Comparison of ENCODE assay signal across 11 mouse cellular contexts in the genomic region with DNA sequence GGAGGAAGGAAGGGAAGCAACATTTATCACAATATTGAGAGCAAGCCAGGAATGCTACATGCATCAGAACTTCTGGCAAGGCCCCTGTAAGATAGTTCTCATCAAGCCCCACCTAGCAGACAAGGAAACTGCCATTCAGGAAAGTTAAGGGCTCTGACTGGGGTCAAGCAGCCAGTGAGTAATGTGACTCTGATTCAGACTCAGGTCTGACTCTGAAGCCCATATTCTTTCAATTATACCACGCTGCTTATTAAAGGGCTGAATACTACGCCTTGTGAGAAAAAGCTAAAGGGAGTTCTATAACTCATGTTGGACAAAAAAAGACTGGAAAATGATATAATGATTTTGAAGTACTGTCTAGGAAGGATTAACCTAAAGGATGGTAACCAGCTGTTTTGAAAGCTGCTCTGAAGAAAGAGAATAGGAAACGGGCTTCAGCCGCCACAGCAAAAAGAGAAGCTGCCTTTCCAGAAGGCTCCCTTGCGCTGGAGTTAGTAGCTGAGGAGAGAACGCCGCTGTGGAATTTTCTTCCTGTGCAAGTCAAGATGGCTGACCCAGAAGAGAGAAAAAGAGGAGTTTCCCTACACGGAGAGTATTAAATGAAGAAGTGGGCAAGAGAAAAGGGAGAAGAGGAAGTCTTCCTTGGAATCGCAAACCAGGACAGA.
DNase-seq lines count a peak whose midpoint lies in the region; ATAC-seq lines count a peak whose summit lies in the region.
"Had no signal": no experiment of that assay in that cellular context is flagged by ENCODE, and none has a peak within 500 bp of the region (broad histone marks: within the 10 kb centered on the region; RNA-seq: fewer than 3 reads in every experiment).

No protein-coding gene starts in this region.

- WGBS in heart, embryonic 12.5 days, result 67% methylated on average over 9 of the region's 9 CpGs
- 44% methylated on average over 9 of the region's 9 CpGs for WGBS in lung, embryonic 15.5 days
- 36% methylated on average over 9 of the region's 9 CpGs for WGBS in intestine, embryonic 15.5 days

- no peaks in the 10 kb centered on the region for H3K9me3 ChIP-seq in heart, embryonic 12.5 days (replicated peaks)
- H3K9me3 ChIP-seq in lung, embryonic 15.5 days, result no peaks in the 10 kb centered on the region
- no peaks in the 10 kb centered on the region for H3K9me3 ChIP-seq in intestine, embryonic 15.5 days

- ATAC-seq in heart, embryonic 12.5 days (ENCODE audit: insufficient number of reproducible peaks, low FRiP score), result no peak
- no peak for ATAC-seq in lung, embryonic 15.5 days (ENCODE audit: borderline replicate concordance, extremely low read depth, low FRiP score, low TSS enrichment)
- peak; percentile 48 for ATAC-seq in intestine, embryonic 15.5 days
- ATAC-seq: lung, postnatal 0 days had no signal

- H3K27me3 ChIP-seq in heart, embryonic 12.5 days (replicated peaks), result no peaks in the 10 kb centered on the region
- no peaks in the 10 kb centered on the region for H3K27me3 ChIP-seq in lung, embryonic 15.5 days
- no peaks in the 10 kb centered on the region for H3K27me3 ChIP-seq in intestine, embryonic 15.5 days (replicated peaks)

- H3K36me3 ChIP-seq in heart, embryonic 12.5 days, result peaks cover 3% of the 10 kb centered on the region; the same call in 1 of the 2 replicates
- no peaks in the 10 kb centered on the region for H3K36me3 ChIP-seq in lung, embryonic 15.5 days
- H3K36me3 ChIP-seq in intestine, embryonic 15.5 days, result no peaks in the 10 kb centered on the region

- DNase-seq in heart, adult 18-20 months, result no peak
- DNase-seq in lung, postnatal 14 days, result no peak
- no peak for DNase-seq in cerebellum, adult 11-12 months
- no peak for DNase-seq in urinary bladder, postnatal 36 days (ENCODE audit: low spot score in 2 of 2)
- DNase-seq: adrenal gland, postnatal 10 days; spleen, adult 18-20 months had no signal

- H3K4me1 ChIP-seq in heart, embryonic 12.5 days (replicated peaks), result peaks cover 51% of the 10 kb centered on the region
- H3K4me1 ChIP-seq in lung, embryonic 15.5 days, result peaks cover 38% of the 10 kb centered on the region
- peaks cover 42% of the 10 kb centered on the region for H3K4me1 ChIP-seq in intestine, embryonic 15.5 days (replicated peaks)

- H3K27ac ChIP-seq in heart, embryonic 12.5 days (ENCODE audit: poor library complexity, severe bottlenecking), result peak overlapping the region; percentile 36; the same call in 1 of the 2 replicates
- peak overlapping the region; percentile 43; the same call in 1 of the 2 replicates for H3K27ac ChIP-seq in lung, embryonic 15.5 days
- peak overlapping the region; percentile 74 for H3K27ac ChIP-seq in intestine, embryonic 15.5 days

- no peak overlapping the region for H3K4me3 ChIP-seq in heart, embryonic 12.5 days
- H3K4me3 ChIP-seq in lung, embryonic 15.5 days, result no peak overlapping the region
- no peak overlapping the region for H3K4me3 ChIP-seq in intestine, embryonic 15.5 days (replicated peaks)

- H3K9ac ChIP-seq in heart, embryonic 12.5 days, result no peak overlapping the region; the same call in 1 of the 2 replicates
- H3K9ac ChIP-seq in lung, embryonic 15.5 days, result no peak overlapping the region
- H3K9ac ChIP-seq in intestine, embryonic 15.5 days, result no peak overlapping the region

- H3K4me2 ChIP-seq in heart, embryonic 12.5 days, result no peak overlapping the region
- H3K4me2 ChIP-seq in lung, embryonic 15.5 days, result no peak overlapping the region
- peak overlapping the region; percentile 17; the same call in 1 of the 2 replicates for H3K4me2 ChIP-seq in intestine, embryonic 15.5 days (replicated peaks)
- H3K4me2 ChIP-seq: midbrain, embryonic 11.5 days had no signal
